ENCODE assay signal across 11 mouse cellular contexts in the genomic region with DNA sequence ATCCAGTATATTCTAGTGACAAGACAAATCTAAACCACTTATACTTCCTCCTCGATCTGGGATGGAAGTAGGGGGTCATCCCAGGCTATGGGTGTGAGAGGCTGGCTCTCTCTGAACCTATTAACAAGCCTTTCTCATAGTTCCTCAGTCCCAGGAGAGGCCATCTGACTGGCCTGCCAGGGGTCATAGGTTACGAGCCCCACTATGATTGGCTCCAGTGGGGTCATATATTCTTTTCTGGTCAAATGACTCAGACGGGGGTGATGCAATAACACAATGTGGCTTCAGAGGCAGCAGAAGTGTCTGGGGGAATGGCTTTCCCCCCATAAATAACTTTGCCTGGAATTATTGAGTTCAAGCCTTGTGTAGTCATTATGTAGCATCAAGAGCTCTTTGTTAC. TPM values are rescaled to one million over a fixed set of nuclear protein-coding genes. Genes with fewer than 3 reads are reported as not detected.
A peak's percentile ranks its signal among the peaks of the same experiment; 100 is the strongest.
DNase-seq lines count a peak whose midpoint lies in the region; ATAC-seq lines count a peak whose summit lies in the region.
"Had no signal": no experiment of that assay in that cellular context is flagged by ENCODE, and none has a peak within 500 bp of the region (broad histone marks: within the 10 kb centered on the region; RNA-seq: fewer than 3 reads in every experiment).

No protein-coding gene starts in this region.

- peak; percentile 20 for DNase-seq in adrenal gland, adult 2 months
- DNase-seq in adrenal gland, postnatal 25 days = no peak
- DNase-seq in layer of hippocampus, adult 9-11 months = peak; percentile 30
- DNase-seq in layer of hippocampus, adult 11-12 months (ENCODE audit: low spot score) = no peak
- DNase-seq in embryo, embryonic 11 days = peak; percentile 47
- DNase-seq in left cerebral cortex, postnatal 36 days (ENCODE audit: low spot score in 2 of 2) = no peak
- DNase-seq in ovary, postnatal 14 days (ENCODE audit: low spot score) = no peak
- DNase-seq: cerebellum, adult 8-10 months had no signal

- peak; percentile 80 for ATAC-seq in megakaryocyte, adult 5-6 weeks (ENCODE audit: poor library complexity, severe bottlenecking)
- ATAC-seq: forebrain, embryonic 14.5 days; intestine, postnatal 0 days had no signal

- intact Hi-C loops in left cerebral cortex, postnatal 36 days (cut with DNase I) = no loop called here

RNA-seq across cellular contexts. Expression of a gene that starts 31.1 kb away (rescaled TPM):
- 10 to 100 TPM; 16.3 to 23.3 TPM for total RNA-seq in adrenal gland, adult 2 months (2021)
- 27.8 and 41.3 TPM in 2 replicates for polyA plus RNA-seq in adrenal gland, adult 2 months (2012; rRNA removed)
- total RNA-seq in adrenal gland, postnatal 25 days (2021) = 12.2 and 20.9 TPM in 2 replicates
- 22.2 and 23.9 TPM in 2 replicates for total RNA-seq in megakaryocyte, adult 5-6 weeks (2015)
- 9.5 and 10.1 TPM in 2 replicates for total RNA-seq in megakaryocyte, adult 5-6 weeks (2017)
- 10 to 100 TPM; 83.8 to 84.3 TPM for total RNA-seq in left cerebral cortex, postnatal 36 days (2021)

Comparison
In these comparisons a context has a peak if more than half of its experiments do, and no peak if none do; other contexts are left out.
1. DNase-seq: peak in adrenal gland, adult 2 months (single experiment), layer of hippocampus, adult 9-11 months (single experiment) and embryo, embryonic 11 days (single experiment); none in adrenal gland, postnatal 25 days (single experiment), layer of hippocampus, adult 11-12 months (single experiment), left cerebral cortex, postnatal 36 days (0 of 2) and ovary, postnatal 14 days (single experiment).